ENCODE assay signal across 1 mouse cellular context in the genomic region with DNA sequence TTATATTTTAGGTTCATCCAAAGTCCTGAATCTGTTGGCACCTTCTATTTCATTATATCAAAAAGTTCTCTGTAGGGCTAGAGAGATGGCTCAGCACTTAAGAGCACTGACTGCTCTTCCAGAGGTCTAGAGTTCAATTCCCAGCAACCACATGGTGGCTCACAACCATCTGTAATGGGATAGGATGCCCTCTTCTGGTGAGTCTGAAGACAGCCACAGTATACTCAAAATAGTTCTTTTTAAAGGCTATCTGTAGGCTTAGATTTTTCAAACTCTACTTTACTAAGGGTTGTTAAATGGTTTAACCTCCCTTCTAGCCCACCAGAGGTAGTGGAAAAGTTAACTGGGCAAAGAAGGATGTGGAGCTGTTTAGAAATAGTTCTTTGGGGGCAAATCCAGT.
TF ChIP-seq lines count a peak whose summit lies in the region.

No protein-coding gene starts in this region.

TF ChIP-seq in MEL, 35 proteins besides CTCF, POLR2A, EP300 and RAD21:
- peak; percentile 36 for TF ChIP-seq SMC3 (IDR thresholded peaks at IDR 0.05; ENCODE audit: low read depth, low read length)
- TF ChIP-seq ETS1 (IDR thresholded peaks at IDR 0.05; ENCODE audit: low read depth, low read length), result no peak
- peak; percentile 43; the same call in 1 of the 2 replicates for TF ChIP-seq ZNF384 (IDR thresholded peaks at IDR 0.05; ENCODE audit: low read depth, low read length)
- peak; percentile 52; the same call in 1 of the 2 replicates for TF ChIP-seq MYC (IDR thresholded peaks at IDR 0.05; ENCODE audit: low read depth, low read length)
